Mouse (Mus musculus) large intestine, adult 2 months (tissue): ENCODE results near the gene Setmar. TPM values are rescaled to one million over a fixed set of nuclear protein-coding genes. Genes with fewer than 3 reads are reported as not detected.
"Not testable (repeated sequence)": the region's sequence is repeated elsewhere in the genome, so short reads cannot be mapped to it uniquely, and the experiment has no call there.

ENCODE experiments used
- DNase-seq: peaks from one replicate; pipeline ENCODE4 v3.0.0-alpha.2; 2012; ENCODE audit warnings: low read depth, low spot score
- WGBS: fragments of 180-500 bp; shearing (Covaris S2); methylation state at CpG from one replicate; pipeline ENCODE4 v1.1.7; 2018; 5-methylcytosine and 5-hydroxymethylcytosine counted together
- polyA plus RNA-seq: library from polyadenylated mRNA; depleted of rRNA; stranded (reverse); fragments of >200 nt; gene quantifications from 2 replicates; pipeline ENCODE4 v1.2.3, GENCODE M21; 2012; rRNA removed

The Setmar gene
- polyA plus RNA-seq = 2.7 and 2.8 TPM in 2 replicates

GRCm38 (mm10) chr6:108064918-108065526 is at the start of gene Setmar:
Setmar (plus strand) TSS chr6:108065045.
- peak; percentile 93 for DNase-seq
- under 1% methylated on average over 24 of the region's 24 CpGs for WGBS

- 71% methylated on average over 5 of the region's 5 CpGs for WGBS
- no peak for DNase-seq
Measured at GRCm38 (mm10) chr6:108021646-108022045, 43.2 kb upstream of the Setmar start.

DNA sequence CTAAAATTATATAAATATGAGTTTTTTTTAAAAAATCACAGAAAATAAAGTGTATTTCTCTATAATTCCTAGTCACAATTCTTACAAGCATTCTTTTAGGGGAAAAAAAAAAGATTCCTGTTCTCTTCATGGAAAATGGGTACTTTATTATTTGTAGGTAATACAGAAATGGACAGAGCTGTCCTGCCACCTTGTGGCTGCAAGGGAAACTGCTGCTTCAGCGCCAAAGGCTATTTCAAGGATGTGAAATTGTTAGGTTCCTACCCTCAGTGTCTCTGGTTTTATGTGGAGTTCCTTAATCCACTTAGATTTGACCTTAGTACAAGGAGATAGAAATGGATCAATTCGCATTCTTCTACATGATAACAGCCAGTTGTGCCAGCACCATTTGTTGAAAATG is 9.8 kb upstream of the Setmar start:
- 3% methylated on average over 2 of the region's 2 CpGs for WGBS
- not testable (repeated sequence) for DNase-seq

DNA sequence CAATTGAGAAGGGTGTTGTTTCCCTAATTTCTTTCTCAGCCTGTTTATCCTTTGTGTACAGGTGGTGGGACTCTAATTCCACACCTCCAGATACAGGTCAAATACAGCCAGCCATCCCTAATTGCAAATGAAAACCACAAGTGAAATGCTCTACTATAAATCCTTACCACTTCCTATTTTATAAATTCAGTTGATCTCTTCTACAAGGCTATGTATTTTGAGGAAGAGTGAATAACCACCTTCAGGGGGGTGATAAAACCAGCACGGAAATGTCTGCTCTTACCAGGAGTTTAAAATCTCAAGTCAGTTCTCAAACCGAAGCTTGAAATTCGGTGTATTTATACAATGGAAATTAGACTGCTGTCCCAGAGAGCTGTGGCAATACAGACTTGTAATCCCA is 8.9 kb upstream of the Setmar start:
- 69% methylated on average over 3 of the region's 3 CpGs for WGBS
- no peak for DNase-seq

- 48% methylated on average over 4 of the region's 4 CpGs for WGBS
Measured at GRCm38 (mm10) chr6:108057353-108057752, 7.5 kb upstream of the Setmar start.

DNA sequence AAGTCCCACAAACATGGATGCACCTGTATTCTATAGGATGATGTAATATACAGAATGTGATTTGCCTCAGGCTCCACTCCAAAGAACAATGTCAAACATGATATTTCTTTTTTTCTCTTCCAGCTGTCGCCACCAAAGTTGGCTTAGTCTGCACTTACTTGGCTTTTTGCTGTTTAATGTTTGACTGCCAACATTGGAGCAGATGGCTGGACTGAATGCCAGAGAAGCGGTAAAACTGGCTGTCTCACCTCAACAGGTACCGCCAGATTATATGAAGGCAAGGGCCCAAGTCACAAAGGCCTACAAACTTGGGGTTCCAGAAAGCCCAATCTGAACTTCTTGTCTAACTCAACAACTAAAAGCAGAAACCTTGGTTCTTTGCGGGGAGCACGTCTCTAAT is 6.8 kb upstream of the Setmar start:
- no peak for DNase-seq
- WGBS = 69% methylated on average over 5 of the region's 5 CpGs

More at GRCm38 (mm10) chr6:108057353-108057752, 7.5 kb upstream of the Setmar start:
- no peak for DNase-seq

DNA sequence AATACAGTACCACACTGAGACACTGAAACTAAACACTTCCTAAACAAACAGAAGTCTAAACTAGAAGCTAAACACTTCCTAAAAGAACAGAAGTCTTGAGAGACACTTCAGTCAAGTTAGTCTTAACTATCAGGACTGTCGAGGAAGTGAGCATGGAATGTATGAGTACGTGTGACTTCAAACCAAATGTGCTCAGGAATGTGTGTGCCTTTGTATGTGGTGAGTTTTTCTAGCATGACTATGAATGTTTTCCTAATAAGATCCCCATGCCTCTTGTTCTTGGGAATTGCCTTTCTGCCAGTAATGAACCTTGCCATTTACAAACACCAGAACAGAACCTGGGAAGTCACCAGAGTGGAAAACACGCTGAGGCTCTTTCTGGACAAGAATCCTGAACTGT is 3.7 kb upstream of the Setmar start:
- WGBS = 78% methylated on average over 3 of the region's 3 CpGs
- no peak for DNase-seq

DNA sequence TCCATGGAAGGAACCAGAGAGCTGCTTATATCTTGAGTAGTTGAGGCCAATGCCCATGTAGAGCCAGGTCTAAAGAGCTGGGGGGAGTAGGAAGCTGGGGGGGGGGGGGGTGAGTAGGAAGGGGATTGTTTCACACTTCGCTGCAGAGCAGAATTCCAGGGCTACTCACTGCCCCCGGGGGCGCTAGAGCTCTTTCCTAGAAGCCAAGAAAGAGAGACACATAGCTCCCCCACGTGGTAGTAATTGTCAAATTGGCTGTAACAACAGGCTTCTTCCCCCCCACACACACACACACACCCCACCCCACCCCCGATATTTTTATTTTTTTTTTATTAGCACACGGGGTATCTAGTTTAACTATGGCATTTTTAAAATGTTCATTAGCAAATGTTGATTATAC is 738 bp downstream of the Setmar start:
- peak; percentile 31 for DNase-seq
- 4% methylated on average over 6 of the region's 6 CpGs for WGBS

- WGBS = 87% methylated on average over 7 of the region's 7 CpGs
- DNase-seq = no peak
Measured at GRCm38 (mm10) chr6:108070947-108071346, 6.1 kb downstream of the Setmar start.

- DNase-seq = no peak
- WGBS = 91% methylated on average over 5 of the region's 5 CpGs
Measured at GRCm38 (mm10) chr6:108073071-108073470, 8.2 kb downstream of the Setmar start.

DNA sequence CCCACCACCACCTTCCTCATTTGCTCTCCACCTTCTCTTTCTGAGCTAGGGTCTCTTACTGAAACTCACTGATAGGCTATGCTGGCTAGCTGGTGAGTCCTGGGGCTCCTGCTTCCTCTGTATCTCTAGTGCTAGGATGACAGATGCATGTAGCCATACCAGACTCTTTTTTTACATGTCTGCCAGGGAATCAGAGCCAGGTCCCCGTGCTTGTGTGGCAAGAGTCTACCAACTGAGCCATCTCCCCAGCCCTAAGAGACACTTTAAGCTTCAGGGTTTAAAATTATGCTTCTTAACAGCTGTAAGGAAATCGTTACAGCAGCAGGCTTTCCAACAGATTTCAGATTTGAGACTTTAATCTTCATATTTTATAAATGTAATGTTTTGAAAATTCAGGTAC is 9.1 kb downstream of the Setmar start:
- no peak for DNase-seq
- 95% methylated on average over 2 of the region's 2 CpGs for WGBS

GRCm38 (mm10) chr6:108074624-108075023 is 9.8 kb downstream of the Setmar start:
- 82% methylated on average over 10 of the region's 10 CpGs for WGBS

GRCm38 (mm10) chr6:108075857-108076256 is 11.0 kb downstream of the Setmar start:
- WGBS = 93% methylated on average over 7 of the region's 7 CpGs

More at GRCm38 (mm10) chr6:108074624-108075023, 9.8 kb downstream of the Setmar start:
- no peak for DNase-seq

GRCm38 (mm10) chr6:108091296-108091695 is 26.5 kb downstream of the Setmar start:
- no peak for DNase-seq
- WGBS = 74% methylated on average over 1 of the region's 1 CpGs

More at GRCm38 (mm10) chr6:108075857-108076256, 11.0 kb downstream of the Setmar start:
- no peak for DNase-seq

DNA sequence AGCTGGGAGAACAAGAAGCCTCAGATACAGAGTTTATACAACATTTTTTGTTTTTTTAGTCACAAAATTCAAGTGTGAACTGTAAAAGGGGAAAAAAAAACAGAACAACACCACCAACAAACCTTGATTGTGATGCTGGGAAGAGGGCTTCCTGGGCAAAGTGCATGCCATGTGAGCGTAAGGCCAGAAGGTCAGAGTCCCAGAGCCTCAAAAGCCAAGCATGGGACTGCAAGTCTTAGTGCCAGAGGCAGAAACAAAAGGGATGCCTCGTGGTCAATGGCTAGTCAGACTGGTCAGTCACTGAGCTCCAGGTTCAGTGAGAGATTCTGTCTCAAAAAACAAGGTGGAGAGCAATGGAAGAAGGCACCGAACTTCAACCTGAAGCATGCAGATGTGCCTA is 27.8 kb downstream of the Setmar start:
- no peak for DNase-seq
- 77% methylated on average over 3 of the region's 3 CpGs for WGBS

- no peak for DNase-seq
- WGBS = 78% methylated on average over 3 of the region's 3 CpGs
Measured at GRCm38 (mm10) chr6:108093449-108093848, 28.6 kb downstream of the Setmar start.

DNA sequence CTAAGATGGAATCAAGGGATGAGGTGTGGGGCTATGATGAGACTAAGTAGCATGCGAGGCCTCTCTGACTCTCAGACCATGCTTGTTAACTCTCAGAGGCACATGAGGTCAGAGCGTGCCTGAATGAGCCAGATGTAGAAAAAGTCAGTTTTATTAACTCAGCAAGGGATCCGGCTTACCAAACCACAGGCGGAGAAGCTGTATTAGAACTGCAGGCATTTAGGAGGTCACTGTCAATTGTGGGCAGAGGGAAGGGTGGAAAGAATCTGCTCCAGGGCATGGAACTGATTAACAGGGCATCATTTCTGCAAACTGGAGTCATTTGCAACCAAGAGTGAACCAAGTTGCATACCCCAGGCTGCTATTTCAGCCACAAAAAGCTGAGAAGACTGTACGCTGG is 30.6 kb downstream of the Setmar start:
- no peak for DNase-seq
- 87% methylated on average over 5 of the region's 5 CpGs for WGBS

DNA sequence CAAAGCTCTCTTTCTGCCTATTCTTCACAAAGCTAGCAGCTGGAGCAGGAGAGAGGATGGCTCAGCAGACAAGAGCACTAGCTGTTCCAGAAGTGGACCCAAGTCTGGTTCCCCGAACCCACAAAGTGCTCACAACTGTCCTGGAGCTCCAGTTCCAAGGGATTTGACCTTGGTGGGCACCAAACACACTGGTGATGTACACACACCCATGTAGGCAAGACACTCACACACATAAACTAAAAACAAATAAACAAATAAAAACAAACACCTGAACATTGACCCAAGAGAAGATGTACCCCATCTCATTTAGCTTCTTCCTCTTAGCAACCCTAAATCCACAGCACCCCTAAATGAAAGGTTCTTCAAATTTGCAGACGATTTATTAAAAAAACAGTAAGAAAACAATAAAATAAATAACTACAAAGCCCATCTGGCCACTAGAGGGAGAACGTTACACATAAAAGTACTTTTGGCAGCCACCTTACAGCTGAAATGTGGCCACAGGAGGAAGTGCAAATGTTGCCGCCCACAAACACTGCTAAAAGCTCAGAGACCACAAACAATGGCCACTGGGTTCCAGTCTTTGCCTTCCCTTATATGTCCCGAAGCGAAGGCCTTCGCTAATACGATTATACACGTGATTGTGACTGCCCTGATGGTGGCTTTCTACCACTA is 33.5 kb downstream of the Setmar start:
- 11% methylated on average over 9 of the region's 9 CpGs for WGBS

DNA sequence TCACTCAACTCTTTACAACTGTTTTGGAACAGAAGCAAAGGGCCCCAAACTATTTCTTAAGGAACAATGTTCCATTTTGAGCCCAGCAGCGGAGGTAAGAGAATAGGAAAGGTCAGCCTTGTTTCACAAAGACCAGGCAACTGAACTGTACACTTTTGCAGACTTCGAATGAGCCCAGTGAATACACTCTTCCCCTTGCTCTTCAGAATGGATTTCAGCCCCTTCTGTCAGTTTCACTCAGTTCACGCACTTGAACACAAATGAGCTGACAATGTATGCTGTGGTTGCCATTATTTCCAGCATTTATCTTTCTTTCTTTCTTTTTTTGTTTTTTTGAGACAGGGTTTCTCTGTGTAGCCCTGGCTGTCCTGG is 34.0 kb downstream of the Setmar start:
- DNase-seq = no peak
- 83% methylated on average over 3 of the region's 3 CpGs for WGBS

More for the DNA sequence above, 33.5 kb downstream of the Setmar start:
- peak; percentile 21 for DNase-seq

DNA sequence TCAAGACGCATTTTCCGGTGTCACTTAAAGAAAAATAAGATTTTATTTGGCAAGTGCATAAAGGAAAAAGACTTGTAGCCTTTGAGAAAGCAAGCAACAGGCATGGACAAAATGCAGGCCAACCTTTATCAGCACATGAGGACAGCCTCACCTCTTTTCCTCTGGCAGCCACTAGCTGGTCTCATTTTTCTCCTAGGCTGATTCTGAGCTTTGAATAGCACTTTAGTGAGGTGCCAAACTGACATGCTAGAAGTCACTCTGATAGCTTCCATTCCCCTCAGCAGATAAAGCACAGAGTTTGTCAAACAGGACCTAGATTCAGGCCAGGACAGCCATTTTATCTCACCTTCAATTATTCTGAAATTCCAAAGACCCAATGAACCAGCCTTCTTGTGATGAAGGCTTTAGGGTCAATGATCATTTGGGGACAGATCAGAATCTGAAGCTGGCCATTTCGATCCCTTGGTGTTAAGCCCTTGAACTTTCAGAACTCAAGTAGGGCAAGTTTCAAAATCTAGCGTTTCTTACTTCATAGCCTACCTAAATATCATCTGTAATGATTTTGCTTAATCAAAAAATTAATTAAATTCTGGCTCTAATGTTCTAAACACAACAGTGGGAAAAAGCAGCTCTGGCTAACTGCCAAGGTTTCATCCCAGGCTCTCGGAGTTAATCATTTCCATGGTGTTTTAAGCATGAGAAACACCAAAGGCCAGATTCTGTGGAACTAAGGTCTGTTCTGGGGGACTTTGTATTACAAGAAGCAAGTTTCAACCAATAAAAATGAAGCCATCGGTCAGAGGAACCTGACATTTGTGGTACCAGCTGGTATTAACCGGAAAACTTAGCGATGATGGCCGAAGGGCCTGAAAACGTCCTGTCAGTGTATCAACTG is 37.3 kb downstream of the Setmar start:
- DNase-seq = no peak
- WGBS = 71% methylated on average over 10 of the region's 10 CpGs
